Mouse (Mus musculus) erythroblast, embryonic 14.5 days (primary cell): ENCODE data around the gene Slc45a1. TPM values are rescaled to one million over a fixed set of nuclear protein-coding genes. Genes with fewer than 3 reads are reported as not detected.

ENCODE experiments used
- H3K27me3 ChIP-seq: 2 replicates; pipeline ENCODE4 v1.6.1; 2012; ENCODE audit warnings: inconsistent platforms; ENCODE audit not compliant: control insufficient read depth
- H3K36me3 ChIP-seq: 2 replicates; pipeline ENCODE4 v1.6.1; 2012; ENCODE audit warnings: mild to moderate bottlenecking, inconsistent platforms; ENCODE audit not compliant: control insufficient read depth
- H3K4me1 ChIP-seq: 2 replicates; pipeline ENCODE4 v1.6.1; 2012; ENCODE audit warnings: inconsistent platforms; ENCODE audit not compliant: control insufficient read depth
- H3K4me3 ChIP-seq: replicated peaks from 2 replicates; pipeline ENCODE3; 2012; ENCODE audit warnings: moderate library complexity, mild to moderate bottlenecking, inconsistent platforms
- H3K9me3 ChIP-seq: 2 replicates; pipeline ENCODE4 v1.6.1; 2012; ENCODE audit warnings: low read length, inconsistent platforms, mixed read lengths; ENCODE audit not compliant: control insufficient read depth
- GATA1 ChIP-seq: IDR thresholded peaks from 2 replicates; pipeline ENCODE4 v1.6.1; 2012; ENCODE audit warnings: low read length, inconsistent platforms, mixed read lengths
- TAL1 ChIP-seq: IDR thresholded peaks from 3 replicates; pipeline ENCODE4 v1.6.1; 2012; ENCODE audit warnings: low read length, inconsistent platforms, mixed read lengths
- polyA plus RNA-seq: library from polyadenylated mRNA; stranded (reverse); fragments of >175 nt; gene quantifications from 2 replicates; pipeline ENCODE4 v1.2.3, GENCODE M21; 2012

Slc45a1 gene
- polyA plus RNA-seq, 1 experiment: not detected

DNA sequence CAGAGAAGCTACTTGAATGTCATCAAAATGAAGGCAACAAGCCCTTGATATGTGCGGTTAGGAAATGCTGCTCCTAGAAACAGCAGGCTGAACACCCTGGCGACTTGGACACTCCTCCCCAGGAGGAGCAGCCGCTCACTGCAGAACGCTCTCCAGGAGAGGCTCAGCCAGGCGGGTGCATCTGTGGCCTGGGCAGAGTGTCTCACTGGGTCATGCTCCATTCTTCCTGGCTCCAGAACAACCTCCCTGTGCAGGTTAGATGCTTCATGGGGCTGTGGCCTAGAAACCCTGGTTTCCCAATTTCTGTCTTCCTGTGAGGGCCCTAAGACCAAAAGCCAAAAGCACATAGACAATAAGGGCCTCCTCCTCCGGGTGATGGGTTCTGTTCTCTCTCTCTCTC lies 15.3 kb downstream of the Slc45a1 start:
- TF ChIP-seq GATA1: no peak
- TF ChIP-seq TAL1: no peak
- no peaks in the 10 kb centered on the region for H3K4me1 ChIP-seq
- no peaks in the 10 kb centered on the region for H3K36me3 ChIP-seq
- H3K4me3 ChIP-seq: no peak overlapping the region
- H3K27me3 ChIP-seq: no peaks in the 10 kb centered on the region
- H3K9me3 ChIP-seq: no peaks in the 10 kb centered on the region

- no peaks in the 10 kb centered on the region for H3K9me3 ChIP-seq
- no peak for TF ChIP-seq TAL1
- no peak for TF ChIP-seq GATA1
- H3K27me3 ChIP-seq: no peaks in the 10 kb centered on the region
- H3K36me3 ChIP-seq: no peaks in the 10 kb centered on the region
- no peaks in the 10 kb centered on the region for H3K4me1 ChIP-seq
- no peak overlapping the region for H3K4me3 ChIP-seq
Measured at GRCm38 (mm10) chr4:150635568-150635967, 16.4 kb downstream of the Slc45a1 start.

GRCm38 (mm10) chr4:150629266-150629665 lies 22.7 kb downstream of the Slc45a1 start:
- Histone ChIP-seq H3K9me3 (no peaks in the 10 kb centered on the region), H3K36me3 (no peaks in the 10 kb centered on the region), H3K4me3 (no peak overlapping the region), H3K4me1 (peaks cover 10% of the 10 kb centered on the region; the same call in 1 of the 2 replicates), H3K27me3 (no peaks in the 10 kb centered on the region; the same call in 1 of the 2 replicates)
- TF ChIP-seq GATA1 (no peak), TAL1 (no peak)

GRCm38 (mm10) chr4:150625951-150626732 lies 25.8 kb downstream of the Slc45a1 start:
- Histone ChIP-seq H3K27me3 (no peaks in the 10 kb centered on the region; the same call in 1 of the 2 replicates), H3K36me3 (peaks cover 4% of the 10 kb centered on the region; the same call in 1 of the 2 replicates), H3K4me3 (no peak overlapping the region), H3K4me1 (peaks cover 10% of the 10 kb centered on the region; the same call in 1 of the 2 replicates), H3K9me3 (no peaks in the 10 kb centered on the region)
- TF ChIP-seq GATA1: no peak
- TF ChIP-seq TAL1: no peak

DNA sequence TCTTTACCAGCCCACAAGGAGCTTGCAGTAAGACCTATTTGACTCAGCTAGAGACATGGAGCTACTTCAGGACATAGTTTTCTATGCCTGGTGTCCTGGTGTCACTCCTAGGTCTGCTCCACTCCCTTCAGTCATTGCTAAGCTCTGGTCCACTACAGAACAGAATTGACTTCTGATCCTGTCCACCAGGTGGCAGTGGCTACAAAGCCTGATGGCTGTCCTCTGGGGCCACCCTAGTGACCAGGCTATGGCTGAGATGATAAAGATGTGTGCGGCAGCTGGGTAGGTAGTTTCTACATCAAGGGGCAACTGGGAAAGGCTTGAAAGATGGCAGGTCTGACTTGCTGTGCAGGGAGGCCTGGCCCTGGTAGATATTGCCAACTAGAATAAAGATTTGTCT lies 26.5 kb downstream of the Slc45a1 start:
- no peaks in the 10 kb centered on the region; the same call in 1 of the 2 replicates for H3K27me3 ChIP-seq
- H3K4me3 ChIP-seq: no peak overlapping the region
- H3K4me1 ChIP-seq: peaks cover 10% of the 10 kb centered on the region; the same call in 1 of the 2 replicates
- TF ChIP-seq TAL1: no peak
- no peak for TF ChIP-seq GATA1
- no peaks in the 10 kb centered on the region for H3K9me3 ChIP-seq
- H3K36me3 ChIP-seq: peaks cover 7% of the 10 kb centered on the region

- H3K36me3 ChIP-seq: peaks cover 8% of the 10 kb centered on the region
- no peaks in the 10 kb centered on the region for H3K9me3 ChIP-seq
- H3K4me3 ChIP-seq: no peak overlapping the region
- no peaks in the 10 kb centered on the region; the same call in 1 of the 2 replicates for H3K27me3 ChIP-seq
- peaks cover 10% of the 10 kb centered on the region; the same call in 1 of the 2 replicates for H3K4me1 ChIP-seq
- no peak for TF ChIP-seq TAL1
- TF ChIP-seq GATA1: no peak
Measured at GRCm38 (mm10) chr4:150624933-150625332, 27.0 kb downstream of the Slc45a1 start.

DNA sequence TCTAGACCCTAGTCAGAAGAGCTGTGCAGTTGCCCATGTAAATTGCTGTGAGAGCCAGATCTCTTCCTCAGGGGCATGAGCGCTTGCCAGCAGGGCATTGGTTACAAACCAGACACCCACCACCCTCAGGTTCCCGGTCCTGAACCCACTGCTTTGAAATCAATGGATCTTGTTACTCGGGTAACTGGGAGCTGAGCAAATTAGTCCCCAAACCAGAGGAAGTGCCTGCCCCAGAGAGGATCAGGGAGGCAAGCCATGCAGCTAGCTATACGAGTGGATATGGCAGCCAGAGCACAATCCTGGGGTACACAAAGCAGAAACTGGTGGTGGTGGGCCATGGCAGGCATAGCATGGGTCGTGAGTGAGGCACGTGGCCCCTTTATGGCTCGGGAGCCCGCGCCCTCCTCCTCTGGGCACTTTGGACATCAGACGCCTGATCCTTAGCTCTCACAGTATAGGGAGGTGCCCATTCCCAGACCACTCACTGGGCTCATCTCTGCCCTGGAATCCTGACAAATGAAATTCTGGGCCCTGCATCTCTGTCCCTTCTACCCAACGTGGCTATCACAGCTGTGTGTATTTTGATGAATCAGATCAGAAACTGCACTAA lies 27.7 kb downstream of the Slc45a1 start:
- H3K4me1 ChIP-seq: peaks cover 10% of the 10 kb centered on the region; the same call in 1 of the 2 replicates
- H3K27me3 ChIP-seq: no peaks in the 10 kb centered on the region; the same call in 1 of the 2 replicates
- H3K4me3 ChIP-seq: no peak overlapping the region
- H3K36me3 ChIP-seq: peaks cover 8% of the 10 kb centered on the region
- TF ChIP-seq GATA1: no peak
- TF ChIP-seq TAL1: no peak
- no peaks in the 10 kb centered on the region for H3K9me3 ChIP-seq

GRCm38 (mm10) chr4:150622641-150623040 lies 29.3 kb downstream of the Slc45a1 start:
- Histone ChIP-seq H3K4me3 (no peak overlapping the region), H3K4me1 (peaks cover 10% of the 10 kb centered on the region; the same call in 1 of the 2 replicates), H3K36me3 (peaks cover 25% of the 10 kb centered on the region), H3K9me3 (no peaks in the 10 kb centered on the region), H3K27me3 (no peaks in the 10 kb centered on the region; the same call in 1 of the 2 replicates)
- TF ChIP-seq TAL1 (no peak), GATA1 (no peak)

DNA sequence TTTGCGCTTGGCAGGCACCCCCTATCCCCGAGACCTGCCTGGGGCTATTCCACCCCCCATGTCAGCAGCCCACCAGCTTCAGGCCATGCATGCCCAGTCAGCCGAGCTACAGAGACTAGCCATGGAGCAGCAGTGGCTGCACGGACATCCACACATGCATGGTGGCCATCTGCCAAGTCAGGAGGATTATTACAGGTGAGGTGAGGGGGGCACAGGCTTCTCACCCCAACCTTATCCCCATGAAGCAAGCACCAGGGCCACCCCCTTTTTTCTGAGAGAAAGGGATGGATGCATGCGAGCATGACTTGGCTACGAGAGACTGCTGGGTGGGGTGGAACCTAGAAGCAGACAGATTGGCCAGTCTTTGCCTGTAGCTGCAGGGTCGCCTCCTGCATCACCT lies 33.0 kb downstream of the Slc45a1 start:
- Histone ChIP-seq H3K36me3 (peaks cover 61% of the 10 kb centered on the region), H3K4me1 (no peaks in the 10 kb centered on the region), H3K9me3 (no peaks in the 10 kb centered on the region), H3K27me3 (no peaks in the 10 kb centered on the region), H3K4me3 (no peak overlapping the region)
- no peak for TF ChIP-seq GATA1
- TF ChIP-seq TAL1: no peak
